Mouse (Mus musculus) midbrain, embryonic 16.5 days (tissue): ENCODE results near the gene Susd3. TPM values are rescaled to one million over a fixed set of nuclear protein-coding genes. Genes with fewer than 3 reads are reported as not detected.

Source experiments
- ATAC-seq: fragments of 200-750 bp; cut with Nextera tagmentation; 2 replicates; pipeline ENCODE4 v1.8.0; 2017; ENCODE audit warnings: moderate TSS enrichment
- H3K27ac ChIP-seq: fragments of 300-500 bp; sonication (generic); 2 replicates; pipeline ENCODE4 v1.5.1; 2014; ENCODE audit warnings: mild to moderate bottlenecking, low read length, mixed read lengths
- H3K27me3 ChIP-seq: fragments of 300-500 bp; sonication (generic); 2 replicates; pipeline ENCODE4 v1.6.1; 2014; ENCODE audit warnings: low read depth, low read length, mixed read lengths; ENCODE audit not compliant: control insufficient read depth, insufficient read depth
- H3K36me3 ChIP-seq: fragments of 300-500 bp; sonication (generic); 2 replicates; pipeline ENCODE4 v1.6.1; 2014; ENCODE audit warnings: mild to moderate bottlenecking, low read length, moderate library complexity, mixed read lengths; ENCODE audit not compliant: control insufficient read depth, insufficient read depth
- H3K4me1 ChIP-seq: fragments of 300-500 bp; sonication (generic); 2 replicates; pipeline ENCODE4 v1.6.1; 2014; ENCODE audit warnings: mild to moderate bottlenecking, low read length, mixed read lengths; ENCODE audit not compliant: control insufficient read depth, insufficient read depth
- H3K4me2 ChIP-seq: fragments of 300-500 bp; sonication (generic); 2 replicates; pipeline ENCODE4 v1.6.1; 2014; ENCODE audit warnings: mild to moderate bottlenecking, low read length, mixed read lengths
- H3K4me3 ChIP-seq: fragments of 300-500 bp; sonication (generic); 2 replicates; pipeline ENCODE4 v1.5.1; 2014; ENCODE audit warnings: low read depth, mild to moderate bottlenecking, low read length, moderate library complexity, mixed read lengths
- H3K9ac ChIP-seq: fragments of 300-500 bp; sonication (generic); 2 replicates; pipeline ENCODE4 v1.6.1; 2014; ENCODE audit warnings: low read depth, low read length, mixed read lengths
- H3K9me3 ChIP-seq: fragments of 300-500 bp; sonication (generic); replicated peaks from 2 replicates; pipeline ENCODE4 v1.6.1; 2014; ENCODE audit warnings: mild to moderate bottlenecking, low read length, mixed read lengths; ENCODE audit not compliant: control insufficient read depth, poor library complexity, severe bottlenecking
- WGBS: fragments of 180-500 bp; shearing (Covaris S2); extraction: QIAGEN DNeasy Blood & Tissue Kit; methylation state at CpG from one replicate; pipeline ENCODE4 v1.1.7; 2014; 5-methylcytosine and 5-hydroxymethylcytosine counted together
- polyA plus RNA-seq: library from polyadenylated mRNA; unstranded; fragments of >200 nt; fragmentation: Nextera tagmentation; extraction: Ambion mirVana; gene quantifications from 2 replicates; pipeline ENCODE4 v1.2.1, GENCODE M21; 2015

Gene Susd3
- polyA plus RNA-seq, 1 experiment from 2014 or later = 0.38 TPM

DNA sequence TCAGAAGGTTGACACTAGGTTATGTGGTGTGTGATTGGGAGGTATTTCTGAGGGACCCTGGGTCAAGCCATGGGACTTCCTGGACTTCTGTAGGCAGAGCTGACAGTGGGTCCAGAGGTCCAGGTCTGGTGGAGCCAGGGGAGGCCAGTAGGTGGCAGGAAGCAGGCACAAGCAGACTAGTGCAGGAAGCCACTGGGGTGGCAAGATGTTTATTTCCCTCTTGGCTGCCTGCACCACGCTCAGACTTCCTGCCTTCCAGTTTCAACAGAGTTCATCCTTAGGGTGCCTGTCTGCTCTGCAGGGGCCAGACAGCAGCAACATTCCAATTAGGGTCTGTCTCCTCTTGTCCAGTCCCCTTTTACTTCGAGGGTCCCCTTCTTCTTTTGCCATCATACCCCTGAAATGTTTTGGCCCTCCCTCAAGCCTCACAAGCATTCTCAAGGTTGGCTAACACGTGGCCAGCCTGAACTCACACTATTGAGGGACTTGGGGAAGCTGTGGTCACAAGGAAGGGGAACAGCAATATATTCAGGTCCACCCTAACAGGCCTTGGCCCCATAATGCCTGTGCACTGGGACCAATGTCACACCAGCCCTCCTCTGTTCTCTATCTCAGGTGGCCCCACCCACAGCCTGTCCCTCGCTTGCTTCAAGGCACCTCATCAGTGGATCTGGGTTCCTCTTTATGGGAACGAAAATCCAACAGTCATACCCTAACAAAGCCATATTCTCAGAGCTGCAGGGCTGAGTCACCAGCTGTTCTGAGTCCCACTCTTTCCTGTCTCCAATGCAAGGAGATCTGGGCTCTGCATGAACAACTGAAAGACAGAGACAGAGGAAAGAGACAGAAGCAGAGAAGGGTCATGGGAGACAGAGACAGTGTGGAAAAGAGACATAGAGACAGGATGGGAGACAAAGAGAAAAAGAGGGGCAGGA, 23.6 kb upstream of the Susd3 start:
- Histone ChIP-seq H3K4me3 (no peak overlapping the region), H3K27ac (no peak overlapping the region), H3K9me3 (no peaks in the 10 kb centered on the region), H3K27me3 (no peaks in the 10 kb centered on the region), H3K9ac (no peak overlapping the region), H3K36me3 (no peaks in the 10 kb centered on the region; the same call in 1 of the 2 replicates), H3K4me1 (no peaks in the 10 kb centered on the region), H3K4me2 (no peak overlapping the region)
- ATAC-seq = no peak
- WGBS = 65% methylated on average over 5 of the region's 5 CpGs

DNA sequence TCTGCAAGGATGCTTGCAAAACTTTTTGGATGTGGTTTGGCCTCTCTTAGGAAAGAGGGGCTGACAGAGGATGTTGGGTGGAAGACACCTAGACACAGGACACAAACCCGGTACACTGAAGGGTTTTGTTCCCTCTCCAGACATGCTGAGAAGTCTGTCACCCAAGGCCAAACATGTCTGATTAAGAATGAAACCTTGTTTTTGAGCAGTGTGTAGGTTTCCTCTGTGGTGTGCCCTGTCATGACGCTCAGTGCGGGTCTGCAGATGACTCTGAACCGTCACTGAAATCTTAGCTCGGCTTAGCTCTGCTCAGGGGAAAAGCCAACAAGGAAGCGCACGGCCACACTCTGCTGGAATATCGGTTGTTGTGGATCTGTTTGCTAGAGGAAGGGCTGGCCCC, 22.0 kb upstream of the Susd3 start:
- no peak for ATAC-seq
- Histone ChIP-seq H3K27me3 (no peaks in the 10 kb centered on the region), H3K4me2 (no peak overlapping the region), H3K27ac (no peak overlapping the region), H3K36me3 (no peaks in the 10 kb centered on the region; the same call in 1 of the 2 replicates), H3K9me3 (no peaks in the 10 kb centered on the region), H3K9ac (no peak overlapping the region), H3K4me1 (no peaks in the 10 kb centered on the region), H3K4me3 (no peak overlapping the region)
- 90% methylated on average over 8 of the region's 8 CpGs for WGBS

DNA sequence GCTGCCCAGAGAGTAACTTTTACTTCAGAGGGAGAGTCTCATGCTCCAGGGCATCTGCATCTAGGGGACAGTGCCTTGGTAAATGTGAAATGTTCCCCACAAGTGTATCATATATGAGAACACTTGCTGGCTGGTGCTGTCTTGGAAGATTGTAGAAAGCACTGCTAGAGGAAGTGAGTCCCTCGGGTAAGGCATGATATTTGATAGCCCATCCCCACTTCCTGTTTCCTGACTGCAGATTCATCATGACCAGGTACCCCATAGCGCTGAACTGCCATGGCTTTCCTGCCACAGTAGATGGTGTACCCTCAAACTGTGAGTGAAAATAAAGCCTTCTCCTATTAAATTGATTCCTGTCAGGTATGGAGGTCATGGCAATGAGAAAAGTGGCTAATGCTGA, 19.1 kb upstream of the Susd3 start:
- no peak overlapping the region for H3K27ac ChIP-seq
- H3K9me3 ChIP-seq = no peaks in the 10 kb centered on the region
- no peak overlapping the region for H3K9ac ChIP-seq
- no peaks in the 10 kb centered on the region for H3K27me3 ChIP-seq
- H3K4me3 ChIP-seq = no peak overlapping the region
- no peak overlapping the region for H3K4me2 ChIP-seq
- no peaks in the 10 kb centered on the region for H3K4me1 ChIP-seq
- 78% methylated on average over 2 of the region's 2 CpGs for WGBS
- peaks cover 4% of the 10 kb centered on the region; the same call in 1 of the 2 replicates for H3K36me3 ChIP-seq
- ATAC-seq = no peak

DNA sequence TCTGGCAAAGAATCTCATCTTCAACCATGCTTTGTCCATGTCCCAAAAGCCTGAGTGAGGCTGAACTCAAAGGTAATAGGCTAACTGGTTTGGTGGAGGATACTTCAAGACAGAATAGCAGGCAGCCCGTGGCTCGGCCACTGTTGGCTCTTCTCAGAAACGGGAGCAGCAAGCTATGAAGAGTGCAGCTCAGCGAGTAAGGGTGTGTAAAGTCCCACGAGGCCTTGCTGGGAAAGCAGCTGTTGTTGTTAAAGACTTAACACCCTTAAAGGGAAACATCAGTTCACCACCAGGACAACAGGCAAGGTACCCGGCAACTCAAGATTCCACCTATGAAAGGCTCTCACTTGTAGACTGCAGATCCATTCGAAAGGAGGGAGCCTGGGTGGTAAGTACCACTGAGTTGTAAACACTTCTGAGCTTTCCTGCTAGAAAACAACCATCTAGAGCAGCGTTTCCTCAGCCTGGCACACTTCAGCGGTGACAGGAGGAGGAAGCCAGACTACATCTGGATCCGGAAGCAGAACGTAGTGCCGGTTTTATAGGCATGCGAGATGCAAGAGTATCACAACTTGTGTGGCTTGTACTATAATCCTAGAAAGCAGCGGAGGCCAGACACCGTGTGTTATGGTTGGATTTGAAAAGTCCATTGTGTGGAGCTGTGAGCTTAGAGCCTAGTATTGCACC, 11.7 kb upstream of the Susd3 start:
- Histone ChIP-seq H3K36me3 (peaks cover 4% of the 10 kb centered on the region; the same call in 1 of the 2 replicates), H3K9me3 (no peaks in the 10 kb centered on the region), H3K4me3 (no peak overlapping the region), H3K4me1 (no peaks in the 10 kb centered on the region), H3K27ac (no peak overlapping the region), H3K9ac (no peak overlapping the region), H3K4me2 (no peak overlapping the region), H3K27me3 (no peaks in the 10 kb centered on the region)
- ATAC-seq = no peak
- 85% methylated on average over 15 of the region's 15 CpGs for WGBS

DNA sequence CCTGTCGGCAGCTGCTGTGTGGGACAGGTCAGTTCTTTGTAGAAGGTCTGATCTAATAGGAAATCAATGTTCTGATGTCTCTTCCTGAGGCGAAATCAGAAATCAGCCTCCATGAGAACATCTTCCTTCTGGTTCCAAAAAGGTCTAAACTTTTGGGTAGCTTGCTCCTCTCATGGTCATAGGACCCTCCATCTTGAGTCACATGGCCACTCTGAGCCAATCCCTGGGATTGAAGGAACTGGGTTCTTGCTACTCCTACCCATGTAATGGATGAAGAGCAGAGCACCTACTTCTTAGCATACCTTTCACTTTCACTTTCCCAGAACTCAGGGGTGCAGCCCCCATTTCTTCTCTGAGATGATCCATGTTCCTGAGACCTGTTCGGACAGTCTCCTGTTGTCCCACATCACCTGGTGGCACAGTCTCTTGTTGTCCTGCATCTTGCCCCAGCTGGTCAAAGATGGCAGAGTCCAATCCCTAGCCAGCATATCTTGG, 9.4 kb upstream of the Susd3 start:
- 87% methylated on average over 3 of the region's 3 CpGs for WGBS
- no peak overlapping the region for H3K27ac ChIP-seq

DNA sequence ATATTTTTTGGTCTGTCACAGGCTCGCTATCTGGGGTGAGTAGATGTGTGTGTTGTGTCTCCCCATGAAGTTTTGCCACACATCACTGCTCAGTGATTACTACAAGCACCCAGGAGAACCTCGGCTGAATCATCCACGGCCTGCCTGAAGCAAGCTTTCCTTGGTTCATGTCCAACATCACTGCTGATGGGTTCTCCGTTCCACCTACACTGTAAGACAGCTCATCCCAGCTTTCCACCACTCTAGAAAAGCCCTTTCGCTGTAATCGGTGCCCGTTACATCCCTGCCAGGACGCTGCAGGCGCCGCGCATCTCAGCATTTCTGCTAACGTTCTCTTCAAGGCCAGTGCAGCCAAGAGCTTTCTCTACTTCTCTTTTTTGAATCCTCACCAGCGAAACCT, 4.2 kb upstream of the Susd3 start:
- peaks cover 9% of the 10 kb centered on the region; the same call in 1 of the 2 replicates for H3K27me3 ChIP-seq
- no peak overlapping the region for H3K4me2 ChIP-seq
- H3K4me1 ChIP-seq = peaks cover 2% of the 10 kb centered on the region; the same call in 1 of the 2 replicates
- H3K4me3 ChIP-seq = no peak overlapping the region
- H3K27ac ChIP-seq = no peak overlapping the region
- no peak overlapping the region for H3K9ac ChIP-seq
- no peak for ATAC-seq
- H3K9me3 ChIP-seq = no peaks in the 10 kb centered on the region
- no peaks in the 10 kb centered on the region for H3K36me3 ChIP-seq
- WGBS = 89% methylated on average over 13 of the region's 13 CpGs

More for the DNA sequence above, 9.4 kb upstream of the Susd3 start:
- ATAC-seq = no peak
- Histone ChIP-seq H3K4me3 (no peak overlapping the region), H3K4me2 (no peak overlapping the region), H3K27me3 (no peaks in the 10 kb centered on the region), H3K36me3 (no peaks in the 10 kb centered on the region), H3K9ac (no peak overlapping the region), H3K9me3 (no peaks in the 10 kb centered on the region), H3K4me1 (no peaks in the 10 kb centered on the region)

DNA sequence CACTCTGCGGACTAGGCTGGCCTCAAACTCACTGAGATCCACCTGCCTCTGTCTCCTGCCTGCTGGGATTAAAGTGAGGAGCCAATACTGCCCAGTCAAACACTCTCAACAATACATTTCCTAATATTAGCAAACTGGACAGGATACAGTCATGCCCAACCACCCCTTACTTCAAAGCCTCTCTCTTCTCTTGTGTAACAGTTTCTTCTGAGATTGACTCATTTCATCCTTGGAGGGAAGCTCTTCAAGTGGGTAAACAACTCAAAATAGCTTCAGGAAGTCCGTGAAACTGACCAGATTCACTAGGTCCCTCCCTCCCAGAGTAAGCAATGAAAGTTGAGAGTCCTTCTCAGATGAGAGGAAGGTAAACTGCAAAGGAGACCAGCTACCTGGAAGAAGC, 3.6 kb upstream of the Susd3 start:
- H3K4me3 ChIP-seq = no peak overlapping the region
- no peak overlapping the region for H3K27ac ChIP-seq
- no peaks in the 10 kb centered on the region for H3K9me3 ChIP-seq
- H3K36me3 ChIP-seq = no peaks in the 10 kb centered on the region
- no peak overlapping the region for H3K4me2 ChIP-seq
- H3K27me3 ChIP-seq = peaks cover 15% of the 10 kb centered on the region
- ATAC-seq = no peak
- peaks cover 2% of the 10 kb centered on the region; the same call in 1 of the 2 replicates for H3K4me1 ChIP-seq
- H3K9ac ChIP-seq = no peak overlapping the region
- WGBS = 78% methylated on average over 2 of the region's 2 CpGs

DNA sequence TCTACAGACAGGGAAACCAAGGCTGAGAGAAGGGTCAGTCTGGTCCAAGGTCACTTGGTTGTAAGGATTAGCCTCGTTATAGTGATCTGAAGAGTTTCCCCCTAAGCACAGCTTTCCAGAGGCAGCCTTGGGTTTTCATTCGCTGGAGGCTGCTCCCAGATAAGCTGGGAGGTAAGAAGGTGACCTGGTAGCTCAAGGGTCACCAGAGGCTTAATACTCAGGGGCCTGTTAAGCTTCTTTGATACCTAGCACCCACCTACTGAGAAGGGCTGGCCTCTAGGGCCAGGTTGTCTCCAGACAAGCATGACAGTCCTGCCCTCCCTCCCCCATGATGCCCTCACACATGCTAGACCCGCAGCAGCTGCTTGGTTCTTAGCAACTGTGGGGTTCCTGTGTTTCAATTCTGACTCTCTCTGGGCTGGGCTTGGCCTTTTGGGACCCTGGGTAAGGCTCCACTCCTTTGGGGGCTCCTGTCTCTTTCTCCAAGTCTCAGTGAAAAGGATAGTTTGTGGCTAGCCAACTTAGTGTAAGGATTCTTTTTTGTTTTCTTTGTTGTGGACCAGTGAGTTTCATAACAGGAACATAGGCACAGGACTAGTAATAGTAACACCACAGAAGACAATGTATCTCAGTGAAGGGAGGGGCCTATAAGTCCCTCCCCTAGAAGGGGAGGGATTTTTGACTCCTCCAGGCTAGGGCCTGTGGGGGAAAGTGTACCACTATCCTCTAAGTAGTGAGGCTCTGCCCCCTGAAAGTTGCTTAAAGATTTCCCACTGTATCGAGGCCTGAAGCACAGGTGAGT, 2.4 kb upstream of the Susd3 start:
- peaks cover 23% of the 10 kb centered on the region for H3K27me3 ChIP-seq
- ATAC-seq = no peak
- H3K27ac ChIP-seq = no peak overlapping the region
- H3K9ac ChIP-seq = no peak overlapping the region
- no peak overlapping the region for H3K4me2 ChIP-seq
- WGBS = 24% methylated on average over 4 of the region's 4 CpGs
- no peaks in the 10 kb centered on the region for H3K9me3 ChIP-seq
- H3K4me1 ChIP-seq = peaks cover 2% of the 10 kb centered on the region; the same call in 1 of the 2 replicates
- no peak overlapping the region for H3K4me3 ChIP-seq
- no peaks in the 10 kb centered on the region for H3K36me3 ChIP-seq
